In the genomic region with DNA sequence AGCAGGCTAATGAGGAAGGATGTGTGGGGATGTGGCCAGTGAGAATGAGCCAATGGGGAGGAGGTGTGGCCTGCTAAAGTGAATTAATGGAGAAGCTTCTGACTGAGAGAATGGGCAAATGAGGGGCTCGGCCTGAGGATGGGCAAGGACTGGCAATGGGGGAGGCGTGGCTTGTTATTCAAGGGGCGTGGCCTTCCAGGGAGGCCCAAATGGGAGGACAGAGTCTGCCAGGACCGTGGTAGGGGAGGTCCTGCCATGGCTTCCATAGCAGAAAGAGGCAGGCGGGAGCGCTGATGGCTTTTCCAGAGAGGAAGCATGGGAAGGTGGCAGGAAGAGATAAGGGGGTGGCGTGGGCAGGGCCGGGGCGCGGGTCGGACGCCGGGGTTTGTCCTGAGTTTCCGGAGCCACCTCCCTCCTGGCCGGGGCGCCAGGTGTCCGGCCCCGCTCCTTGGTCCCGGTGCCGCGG, we compare ENCODE assay signal across 8 mouse cellular contexts. TPM values are rescaled to one million over a fixed set of nuclear protein-coding genes. Genes with fewer than 3 reads are reported as not detected.
A peak's percentile ranks its signal among the peaks of the same experiment; 100 is the strongest.
DNase-seq lines count a peak whose midpoint lies in the region; ATAC-seq and TF ChIP-seq lines count a peak whose summit lies in the region.

No protein-coding gene starts in this region.

- H3K36me3 ChIP-seq in forebrain, postnatal 0 days (ENCODE audit: insufficient read depth): no peaks in the 10 kb centered on the region
- no peaks in the 10 kb centered on the region for H3K36me3 ChIP-seq in hindbrain, embryonic 16.5 days (ENCODE audit: control insufficient read depth, insufficient read depth, low read length)
- H3K36me3 ChIP-seq in liver, embryonic 13.5 days: 0 out of 2 replicates have a peak, but pooled peaks cover 7% of the 10 kb centered on the region

- no peak overlapping the region for H3K27ac ChIP-seq in forebrain, postnatal 0 days (ENCODE audit: low read depth, low read length)
- no peak overlapping the region for H3K27ac ChIP-seq in hindbrain, embryonic 16.5 days (ENCODE audit: low read depth, low read length)
- H3K27ac ChIP-seq in liver, embryonic 13.5 days: peak overlapping the region; percentile 69

- peaks cover 4% of the 10 kb centered on the region; the same call in 1 of the 2 replicates for H3K9me3 ChIP-seq in forebrain, postnatal 0 days (ENCODE audit: low read length)
- no peaks in the 10 kb centered on the region; the same call in 1 of the 2 replicates for H3K9me3 ChIP-seq in hindbrain, embryonic 16.5 days (ENCODE audit: control insufficient read depth, low read length)
- peaks cover 3% of the 10 kb centered on the region; the same call in 1 of the 2 replicates for H3K9me3 ChIP-seq in liver, embryonic 13.5 days (replicated peaks)

- DNase-seq in adrenal gland, postnatal 10 days: peak; percentile 60
- DNase-seq in adrenal gland, postnatal 4 days (ENCODE audit: low spot score in 2 of 2): no peak
- DNase-seq in forebrain, postnatal 0 days: no peak
- DNase-seq in liver, embryonic 13.5 days: peak; percentile 74
- DNase-seq in thymus, postnatal 25 days: no peak
- DNase-seq in right cerebral cortex, postnatal 36 days (ENCODE audit: low spot score in 2 of 2): no peak

- peak; percentile 11; the same call in 1 of the 2 replicates for ATAC-seq in forebrain, postnatal 0 days
- peak; percentile 51; the same call in 1 of the 2 replicates for ATAC-seq in hindbrain, embryonic 16.5 days
- ATAC-seq in liver, embryonic 13.5 days (ENCODE audit: low read depth): peak; percentile 62
- 0 out of 2 replicates have a peak, but pooled peaks have one; percentile 16 for ATAC-seq in monocyte, adult 5-6 weeks (replicated peaks; ENCODE audit: insufficient number of reproducible peaks, low FRiP score, low TSS enrichment, poor library complexity, severe bottlenecking)

- no peaks in the 10 kb centered on the region for H3K27me3 ChIP-seq in forebrain, postnatal 0 days (ENCODE audit: insufficient read depth, low read length)
- no peaks in the 10 kb centered on the region; the same call in 1 of the 2 replicates for H3K27me3 ChIP-seq in hindbrain, embryonic 16.5 days (replicated peaks; ENCODE audit: control insufficient read depth, insufficient read depth, low read length)
- H3K27me3 ChIP-seq in liver, embryonic 13.5 days: peaks cover 22% of the 10 kb centered on the region

- no peaks in the 10 kb centered on the region for H3K4me1 ChIP-seq in forebrain, postnatal 0 days (ENCODE audit: insufficient read depth)
- H3K4me1 ChIP-seq in hindbrain, embryonic 16.5 days (ENCODE audit: control insufficient read depth, insufficient read depth, low read depth, low read length): peaks cover 3% of the 10 kb centered on the region; the same call in 1 of the 2 replicates
- H3K4me1 ChIP-seq in liver, embryonic 13.5 days (replicated peaks): peaks cover 60% of the 10 kb centered on the region

- H3K4me3 ChIP-seq in forebrain, postnatal 0 days (ENCODE audit: low read depth, low read length): no peak overlapping the region
- peak overlapping the region; percentile 23 for H3K4me3 ChIP-seq in hindbrain, embryonic 16.5 days (ENCODE audit: low read length)
- H3K4me3 ChIP-seq in liver, embryonic 13.5 days (replicated peaks): peak overlapping the region; percentile 51

- 0 out of 2 replicates have a peak overlapping the region, but pooled peaks have one; percentile 19 for H3K4me2 ChIP-seq in forebrain, postnatal 0 days (ENCODE audit: low read depth)
- H3K4me2 ChIP-seq in hindbrain, embryonic 16.5 days (ENCODE audit: low read length): peak overlapping the region; percentile 36
- H3K4me2 ChIP-seq in liver, embryonic 13.5 days: peak overlapping the region; percentile 78

- 11% methylated on average over 21 of the region's 21 CpGs for WGBS in forebrain, postnatal 0 days
- WGBS in hindbrain, embryonic 16.5 days: 11% methylated on average over 18 of the region's 21 CpGs
- 4% methylated on average over 21 of the region's 21 CpGs for WGBS in liver, embryonic 13.5 days (ENCODE audit: insufficient replicate concordance)

- no peak overlapping the region for H3K9ac ChIP-seq in forebrain, postnatal 0 days
- H3K9ac ChIP-seq in hindbrain, embryonic 16.5 days (ENCODE audit: low read depth, low read length): peak overlapping the region; percentile 36; the same call in 1 of the 2 replicates
- H3K9ac ChIP-seq in liver, embryonic 13.5 days: peak overlapping the region; percentile 60

- no peak for TF ChIP-seq CTCF in forebrain, postnatal 0 days (IDR thresholded peaks at IDR 0.05; ENCODE audit: low read depth)

RNA-seq across cellular contexts. Expression of gene Nop53, which starts 9.1 kb away (rescaled TPM):
- 100 to 1,000 TPM; 198 to 201 TPM for total RNA-seq in adrenal gland, postnatal 10 days (2021)
- 100 to 1,000 TPM; 238 to 243 TPM for total RNA-seq in adrenal gland, postnatal 4 days (2021)
- total RNA-seq in forebrain, postnatal 0 days (2014; rRNA removed): 117 and 189 TPM in 2 replicates
- polyA plus RNA-seq in forebrain, postnatal 0 days (2015; fragmentation: Nextera tagmentation; extraction: Ambion mirVana): 143 and 154 TPM in 2 replicates
- 104 and 111 TPM in 2 replicates for polyA plus RNA-seq in hindbrain, embryonic 16.5 days (2015; fragmentation: Nextera tagmentation; extraction: Ambion mirVana)
- 122 and 132 TPM in 2 replicates for polyA plus RNA-seq in liver, embryonic 13.5 days (2015; fragmentation: Nextera tagmentation; extraction: Ambion mirVana)
- 208 to 319 TPM (median 268 TPM) in 3 replicates for total RNA-seq in monocyte, adult 5-6 weeks (2017)

RNA-seq across cellular contexts. Expression of gene Ehd2, which starts 12.4 kb away (rescaled TPM):
- 100 to 1,000 TPM; 140 to 156 TPM for total RNA-seq in adrenal gland, postnatal 10 days (2021)
- total RNA-seq in adrenal gland, postnatal 4 days (2021): 10 to 100 TPM; 71.9 to 77.5 TPM
- 3.1 and 3.5 TPM in 2 replicates for total RNA-seq in forebrain, postnatal 0 days (2014; rRNA removed)
- polyA plus RNA-seq in forebrain, postnatal 0 days (2015; fragmentation: Nextera tagmentation; extraction: Ambion mirVana): 4.4 and 5.0 TPM in 2 replicates
- 5.6 and 9.5 TPM in 2 replicates for polyA plus RNA-seq in hindbrain, embryonic 16.5 days (2015; fragmentation: Nextera tagmentation; extraction: Ambion mirVana)
- 3.9 and 4.6 TPM in 2 replicates for polyA plus RNA-seq in liver, embryonic 13.5 days (2015; fragmentation: Nextera tagmentation; extraction: Ambion mirVana)
- total RNA-seq in monocyte, adult 5-6 weeks (2017): 0.49 TPM in 1 of 3 replicates, not detected in the others

RNA-seq across cellular contexts. Expression of gene Selenow, which starts 32.8 kb away (rescaled TPM):
- total RNA-seq in adrenal gland, postnatal 10 days (2021): 100 to 1,000 TPM; 187 to 228 TPM
- 100 to 1,000 TPM; 186 to 204 TPM for total RNA-seq in adrenal gland, postnatal 4 days (2021)
- total RNA-seq in forebrain, postnatal 0 days (2014; rRNA removed): 813 and 1,238 TPM in 2 replicates
- polyA plus RNA-seq in forebrain, postnatal 0 days (2015; fragmentation: Nextera tagmentation; extraction: Ambion mirVana): 2,478 and 2,732 TPM in 2 replicates
- polyA plus RNA-seq in hindbrain, embryonic 16.5 days (2015; fragmentation: Nextera tagmentation; extraction: Ambion mirVana): 1,540 and 1,671 TPM in 2 replicates
- polyA plus RNA-seq in liver, embryonic 13.5 days (2015; fragmentation: Nextera tagmentation; extraction: Ambion mirVana): 368 and 374 TPM in 2 replicates
- 42.8 to 94.2 TPM (median 48.6 TPM) in 3 replicates for total RNA-seq in monocyte, adult 5-6 weeks (2017)

Comparison
In these comparisons a context has a peak if more than half of its experiments do, and no peak if none do; other contexts are left out.
1. DNase-seq: peak in adrenal gland, postnatal 10 days (single experiment) and liver, embryonic 13.5 days (single experiment); none in adrenal gland, postnatal 4 days (0 of 2), forebrain, postnatal 0 days (single experiment), thymus, postnatal 25 days (single experiment) and right cerebral cortex, postnatal 36 days (0 of 2).
2. ATAC-seq: peak in every context shown above with its lines; median percentile 62 in liver, embryonic 13.5 days; 51 in hindbrain, embryonic 16.5 days; 16 in monocyte, adult 5-6 weeks; 11 in forebrain, postnatal 0 days.
3. H3K4me2 ChIP-seq: peak in every context shown above with its lines; median percentile 78 in liver, embryonic 13.5 days; 36 in hindbrain, embryonic 16.5 days; 19 in forebrain, postnatal 0 days.
4. RNA of gene Ehd2, which starts 12.4 kb away (total RNA-seq): 140 to 156 TPM in adrenal gland, postnatal 10 days and 71.9 to 77.5 TPM in adrenal gland, postnatal 4 days; 3.1 to 3.5 TPM in forebrain, postnatal 0 days and 0.49 TPM in monocyte, adult 5-6 weeks; every median in the first group is over 10 times any median in the second.